Mouse (Mus musculus) brain, embryonic 14.5 days (tissue): ENCODE measurements at regions not wholly inside any gene's neighbourhood (a gene's known extent, or its start where the extent isn't known, plus 50 kb on each side); places are given as distances from the start of the nearest gene placed in this dataset.

ENCODE experiments used
- CTCF ChIP-seq: fragments of 200-500 bp; IDR thresholded peaks from 2 replicates; pipeline ENCODE4 v1.5.1; 2012; ENCODE audit warnings: inconsistent platforms, mild to moderate bottlenecking, moderate library complexity, borderline replicate concordance; ENCODE audit not compliant: insufficient read depth, insufficient read length; ENCODE audit errors: extremely low read depth
- POLR2A ChIP-seq: fragments of 200-500 bp; IDR thresholded peaks from 2 replicates; pipeline ENCODE4 v1.6.1; 2012; ENCODE audit warnings: mild to moderate bottlenecking, inconsistent platforms, borderline replicate concordance; ENCODE audit not compliant: poor library complexity, insufficient read depth, insufficient read length, severe bottlenecking; ENCODE audit errors: extremely low read depth

GRCm38 (mm10) chr5:44902541-44902940, 103.1 kb upstream of the Ldb2 start:
- TF ChIP-seq CTCF (no peak), POLR2A (no peak)
